Mouse (Mus musculus) spleen, postnatal 4 days (tissue): ENCODE measurements around the gene Bcl2a1b.
"Not testable (repeated sequence)": the region's sequence is repeated elsewhere in the genome, so short reads cannot be mapped to it uniquely, and the experiment has no call there.

Source experiments
- DNase-seq, 2 experiments: peaks; one replicate each; pipeline ENCODE4 v3.0.0; 2022; ENCODE audit warnings: low spot score in 2 of 2

Gene Bcl2a1b

DNA sequence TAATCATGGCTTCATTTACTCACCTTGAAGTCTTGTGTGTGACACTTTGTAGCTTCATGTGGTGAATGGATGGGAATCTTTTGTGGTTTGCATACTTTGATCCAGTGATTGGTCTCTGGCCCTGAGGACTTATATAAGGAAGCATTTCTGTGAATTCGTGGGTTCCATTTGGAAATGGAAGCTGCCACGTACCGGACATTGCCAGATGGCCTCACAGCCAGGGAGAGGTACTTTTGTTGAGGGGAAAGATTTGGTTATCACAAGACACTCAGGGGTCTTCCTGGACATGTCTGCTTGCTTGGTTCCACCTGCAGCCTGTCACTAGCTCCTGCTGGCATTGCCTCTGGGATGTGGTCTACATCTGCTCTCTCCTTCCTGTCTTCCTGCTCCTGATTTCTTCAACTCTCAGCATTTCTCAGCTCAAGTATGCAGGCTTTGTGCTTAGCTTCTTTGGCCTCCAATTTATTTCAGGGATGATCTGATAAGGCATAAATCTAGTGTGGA lies 41.6 kb downstream of the Bcl2a1b start:
- not testable (repeated sequence) for DNase-seq

DNA sequence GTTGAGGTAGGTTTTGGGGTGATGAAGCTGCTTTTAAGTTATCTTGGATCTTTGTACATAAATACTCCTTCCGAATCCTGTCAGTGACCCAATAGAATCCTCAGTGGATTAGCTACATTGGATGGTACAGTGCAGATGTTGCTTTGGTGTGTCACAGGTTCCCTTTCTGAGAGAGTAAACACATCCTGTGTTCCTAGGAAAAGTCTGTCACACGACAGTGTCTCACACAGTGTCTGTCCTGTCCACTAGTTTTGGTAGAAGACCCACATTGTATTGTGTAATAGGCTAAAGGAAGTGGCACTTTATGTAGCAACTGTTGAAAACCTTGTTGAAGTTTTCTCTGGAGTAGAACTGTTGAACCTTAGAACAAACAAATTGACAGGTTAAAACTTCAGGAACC lies 54.4 kb downstream of the Bcl2a1b start:
- DNase-seq: no peak

DNA sequence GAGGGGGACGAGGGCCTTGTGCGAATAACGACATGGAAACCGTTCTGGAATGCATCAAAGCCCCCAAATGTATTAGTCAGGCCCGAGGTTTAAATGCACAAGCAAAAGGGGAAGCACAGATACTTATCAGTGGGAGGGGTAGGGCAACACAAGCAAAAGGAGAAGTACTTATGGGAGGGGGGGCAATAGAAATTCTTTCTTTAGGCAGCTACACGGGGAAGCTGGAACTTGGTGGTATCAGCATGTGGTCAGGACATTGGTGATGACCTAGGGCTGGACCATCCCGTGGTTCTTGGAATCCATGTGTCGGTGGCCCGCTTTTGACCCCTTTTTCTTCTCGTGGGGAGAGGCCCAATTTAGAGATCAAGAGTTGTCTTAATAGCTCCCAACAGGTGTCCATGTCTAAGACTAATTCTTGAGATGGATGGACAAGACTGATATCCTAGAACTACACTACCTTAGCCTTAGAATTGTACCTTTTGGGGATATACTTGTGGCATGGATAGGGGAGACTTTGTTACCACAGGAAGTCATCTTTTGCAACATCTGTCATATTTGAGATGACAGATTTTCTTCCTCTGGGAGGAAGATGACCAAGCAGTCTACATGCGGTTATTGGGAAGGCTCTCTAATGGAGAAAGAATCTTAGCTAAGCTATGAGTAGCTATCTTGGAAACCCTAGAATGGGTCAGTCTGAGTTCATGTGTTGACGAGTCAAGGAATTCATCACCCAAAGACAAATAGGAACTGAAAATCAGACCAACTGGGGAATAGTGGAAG lies 57.7 kb downstream of the Bcl2a1b start:
- DNase-seq: no peak
